Mouse (Mus musculus) C2C12 (cell line): ENCODE results near the gene Meis1.

ENCODE experiments used
- CTCF ChIP-seq: IDR thresholded peaks from one replicate; pipeline ENCODE4 v1.5.1; 2011; ENCODE audit not compliant: control insufficient read depth, insufficient read depth, insufficient read length
- FOSL1 ChIP-seq: IDR thresholded peaks from one replicate; pipeline ENCODE4 v1.8.0; 2011; ENCODE audit warnings: mild to moderate bottlenecking, low read length; ENCODE audit not compliant: poor library complexity, insufficient read depth, severe bottlenecking
- MYOD1 ChIP-seq: IDR thresholded peaks from one replicate; pipeline ENCODE4 v1.6.1; 2011; ENCODE audit warnings: low read depth; ENCODE audit not compliant: control insufficient read depth, insufficient read length
- USF1 ChIP-seq: IDR thresholded peaks from one replicate; pipeline ENCODE4 v1.6.1; 2011; ENCODE audit warnings: low read depth, mild to moderate bottlenecking, control low read depth, moderate library complexity

DNA sequence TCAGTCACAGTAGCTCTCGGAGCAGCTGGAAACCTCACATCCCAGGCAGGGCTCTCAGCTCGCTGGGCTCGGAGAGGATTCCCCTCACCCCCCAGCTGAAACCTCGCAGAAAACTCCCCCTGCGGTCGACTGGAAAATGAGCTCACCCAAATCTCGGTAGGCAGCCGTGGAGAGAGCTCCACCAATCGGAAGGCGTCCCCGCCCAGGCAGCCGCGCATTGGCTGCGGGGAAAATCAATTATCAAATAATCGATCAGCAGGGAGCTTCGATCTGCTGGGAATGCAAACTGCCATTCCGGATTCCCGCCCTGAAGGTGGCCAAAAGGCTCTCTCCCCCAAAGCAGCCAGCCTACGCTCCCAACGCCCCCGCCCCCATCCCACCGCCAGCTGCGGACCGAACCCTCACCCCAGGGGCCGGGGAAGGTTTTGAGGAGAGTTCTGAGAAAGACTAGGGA, 1.6 kb upstream of the Meis1 start:
- TF ChIP-seq USF1 (no peak), CTCF (no peak), MYOD1 (no peak), FOSL1 (no peak)
